Mouse (Mus musculus): ENCODE measurements around the gene Npnt. TPM values are rescaled to one million over a fixed set of nuclear protein-coding genes. Genes with fewer than 3 reads are reported as not detected.

The Npnt gene
- 11.4 and 16.3 TPM in 2 replicates for polyA plus RNA-seq (2014; fragmentation: Nextera tagmentation; extraction: Ambion mirVana)

GRCm38 (mm10) chr3:132949791-132950528, at the start of gene Npnt:
Gene Npnt, minus strand, starts transcription at chr3:132950291.
- WGBS, result under 1% methylated on average over 44 of the region's 82 CpGs
- no peaks in the 10 kb centered on the region for H3K9me3 ChIP-seq (ENCODE audit: control insufficient read depth, low read length)
- ATAC-seq (ENCODE audit: low FRiP score), result peak; percentile 86

GRCm38 (mm10) chr3:132996299-132996698, 46.2 kb upstream of the Npnt start:
- no peaks in the 10 kb centered on the region for H3K36me3 ChIP-seq (ENCODE audit: control insufficient read depth, insufficient read depth, low read length)
- ATAC-seq (ENCODE audit: low FRiP score), result 0 out of 2 replicates have a peak, but pooled peaks have one; percentile 17
- H3K27ac ChIP-seq (ENCODE audit: low read depth, low read length), result no peak overlapping the region
- H3K4me2 ChIP-seq (replicated peaks; ENCODE audit: low read depth, low read length), result no peak overlapping the region
- WGBS, result 79% methylated on average over 9 of the region's 9 CpGs
- no peak for DNase-seq (ENCODE audit: low spot score)
- H3K4me1 ChIP-seq (replicated peaks; ENCODE audit: control insufficient read depth, insufficient read depth, low read length), result no peaks in the 10 kb centered on the region
- no peak overlapping the region for H3K9ac ChIP-seq (ENCODE audit: low read depth, low read length)
- no peaks in the 10 kb centered on the region for H3K27me3 ChIP-seq (ENCODE audit: control insufficient read depth, insufficient read depth, low read length)
- no peak overlapping the region for H3K4me3 ChIP-seq (ENCODE audit: low read depth, low read length)
- no peaks in the 10 kb centered on the region for H3K9me3 ChIP-seq (ENCODE audit: control insufficient read depth, low read length)

More at GRCm38 (mm10) chr3:132949791-132950528, at the start of gene Npnt:
- Histone ChIP-seq H3K36me3 (ENCODE audit: control insufficient read depth, insufficient read depth, low read length) (no peaks in the 10 kb centered on the region), H3K27ac (ENCODE audit: low read depth, low read length) (no peak within 1 kb of the TSS), H3K4me2 (replicated peaks; ENCODE audit: low read depth, low read length) (peak within 1 kb of the TSS; percentile 98), H3K27me3 (ENCODE audit: control insufficient read depth, insufficient read depth, low read length) (peaks cover 9% of the 10 kb centered on the region), H3K4me3 (ENCODE audit: low read depth, low read length) (peak within 1 kb of the TSS; percentile 61), H3K4me1 (replicated peaks; ENCODE audit: control insufficient read depth, insufficient read depth, low read length) (no peaks in the 10 kb centered on the region), H3K9ac (ENCODE audit: low read depth, low read length) (peak within 1 kb of the TSS; percentile 32)
- peak; percentile 66 for DNase-seq (ENCODE audit: low spot score)

GRCm38 (mm10) chr3:132995904-132996267, 45.8 kb upstream of the Npnt start:
- no peak for DNase-seq (ENCODE audit: low spot score)
- no peak overlapping the region for H3K27ac ChIP-seq (ENCODE audit: low read depth, low read length)
- H3K9me3 ChIP-seq (ENCODE audit: control insufficient read depth, low read length), result no peaks in the 10 kb centered on the region

GRCm38 (mm10) chr3:132995172-132995903, 45.2 kb upstream of the Npnt start:
- DNase-seq (ENCODE audit: low spot score) (no peak), ATAC-seq (ENCODE audit: low FRiP score) (no peak)
- 91% methylated on average over 7 of the region's 7 CpGs for WGBS
- H3K36me3 ChIP-seq (ENCODE audit: control insufficient read depth, insufficient read depth, low read length), result no peaks in the 10 kb centered on the region
- H3K4me1 ChIP-seq (replicated peaks; ENCODE audit: control insufficient read depth, insufficient read depth, low read length), result no peaks in the 10 kb centered on the region
- H3K9ac ChIP-seq (ENCODE audit: low read depth, low read length), result no peak overlapping the region
- H3K4me3 ChIP-seq (ENCODE audit: low read depth, low read length), result no peak overlapping the region
- H3K27me3 ChIP-seq (ENCODE audit: control insufficient read depth, insufficient read depth, low read length), result no peaks in the 10 kb centered on the region
- no peak overlapping the region for H3K4me2 ChIP-seq (replicated peaks; ENCODE audit: low read depth, low read length)
- no peak overlapping the region for H3K27ac ChIP-seq (ENCODE audit: low read depth, low read length)
- H3K9me3 ChIP-seq (ENCODE audit: control insufficient read depth, low read length), result no peaks in the 10 kb centered on the region

More at GRCm38 (mm10) chr3:132995904-132996267, 45.8 kb upstream of the Npnt start:
- no peak overlapping the region for H3K9ac ChIP-seq (ENCODE audit: low read depth, low read length)
- no peaks in the 10 kb centered on the region for H3K36me3 ChIP-seq (ENCODE audit: control insufficient read depth, insufficient read depth, low read length)
- no peak overlapping the region for H3K4me3 ChIP-seq (ENCODE audit: low read depth, low read length)
- ATAC-seq (ENCODE audit: low FRiP score), result no peak
- no peaks in the 10 kb centered on the region for H3K27me3 ChIP-seq (ENCODE audit: control insufficient read depth, insufficient read depth, low read length)
- H3K4me1 ChIP-seq (replicated peaks; ENCODE audit: control insufficient read depth, insufficient read depth, low read length), result no peaks in the 10 kb centered on the region
- H3K4me2 ChIP-seq (replicated peaks; ENCODE audit: low read depth, low read length), result no peak overlapping the region
- 98% methylated on average over 3 of the region's 3 CpGs for WGBS

- H3K9ac ChIP-seq (ENCODE audit: low read depth, low read length), result no peak overlapping the region
These were observed 36.1 kb upstream of the Npnt start for GRCm38 (mm10) chr3:132986188-132986587.

GRCm38 (mm10) chr3:132983845-132984485, 33.9 kb upstream of the Npnt start:
- no peaks in the 10 kb centered on the region for H3K9me3 ChIP-seq (ENCODE audit: control insufficient read depth, low read length)
- 60% methylated on average over 4 of the region's 4 CpGs for WGBS
- no peak overlapping the region for H3K27ac ChIP-seq (ENCODE audit: low read depth, low read length)
- ATAC-seq (ENCODE audit: low FRiP score), result no peak
- no peaks in the 10 kb centered on the region for H3K27me3 ChIP-seq (ENCODE audit: control insufficient read depth, insufficient read depth, low read length)
- DNase-seq (ENCODE audit: low spot score), result peak; percentile 2
- no peaks in the 10 kb centered on the region for H3K4me1 ChIP-seq (replicated peaks; ENCODE audit: control insufficient read depth, insufficient read depth, low read length)
- no peak overlapping the region for H3K4me3 ChIP-seq (ENCODE audit: low read depth, low read length)
- H3K9ac ChIP-seq (ENCODE audit: low read depth, low read length), result no peak overlapping the region
- no peak overlapping the region for H3K4me2 ChIP-seq (replicated peaks; ENCODE audit: low read depth, low read length)
- no peaks in the 10 kb centered on the region for H3K36me3 ChIP-seq (ENCODE audit: control insufficient read depth, insufficient read depth, low read length)

More at GRCm38 (mm10) chr3:132986188-132986587, 36.1 kb upstream of the Npnt start:
- no peak for DNase-seq (ENCODE audit: low spot score)
- 95% methylated on average over 5 of the region's 5 CpGs for WGBS
- Histone ChIP-seq H3K4me1 (replicated peaks; ENCODE audit: control insufficient read depth, insufficient read depth, low read length) (no peaks in the 10 kb centered on the region), H3K4me2 (replicated peaks; ENCODE audit: low read depth, low read length) (no peak overlapping the region), H3K4me3 (ENCODE audit: low read depth, low read length) (no peak overlapping the region), H3K36me3 (ENCODE audit: control insufficient read depth, insufficient read depth, low read length) (no peaks in the 10 kb centered on the region), H3K27ac (ENCODE audit: low read depth, low read length) (no peak overlapping the region), H3K27me3 (ENCODE audit: control insufficient read depth, insufficient read depth, low read length) (no peaks in the 10 kb centered on the region), H3K9me3 (ENCODE audit: control insufficient read depth, low read length) (no peaks in the 10 kb centered on the region)
- ATAC-seq (ENCODE audit: low FRiP score), result no peak

- DNase-seq (ENCODE audit: low spot score) (no peak), ATAC-seq (ENCODE audit: low FRiP score) (no peak)
- Histone ChIP-seq H3K4me2 (replicated peaks; ENCODE audit: low read depth, low read length) (no peak overlapping the region), H3K9me3 (ENCODE audit: control insufficient read depth, low read length) (no peaks in the 10 kb centered on the region), H3K36me3 (ENCODE audit: control insufficient read depth, insufficient read depth, low read length) (no peaks in the 10 kb centered on the region), H3K4me1 (replicated peaks; ENCODE audit: control insufficient read depth, insufficient read depth, low read length) (no peaks in the 10 kb centered on the region), H3K4me3 (ENCODE audit: low read depth, low read length) (no peak overlapping the region), H3K27ac (ENCODE audit: low read depth, low read length) (no peak overlapping the region), H3K27me3 (ENCODE audit: control insufficient read depth, insufficient read depth, low read length) (no peaks in the 10 kb centered on the region), H3K9ac (ENCODE audit: low read depth, low read length) (no peak overlapping the region)
- WGBS, result 93% methylated on average over 2 of the region's 2 CpGs
These were observed 31.9 kb upstream of the Npnt start for GRCm38 (mm10) chr3:132981968-132982367.

GRCm38 (mm10) chr3:132979781-132980461, 29.8 kb upstream of the Npnt start:
- no peak overlapping the region for H3K4me2 ChIP-seq (replicated peaks; ENCODE audit: low read depth, low read length)
- H3K4me3 ChIP-seq (ENCODE audit: low read depth, low read length), result no peak overlapping the region
- no peak overlapping the region for H3K27ac ChIP-seq (ENCODE audit: low read depth, low read length)
- no peak for ATAC-seq (ENCODE audit: low FRiP score)
- H3K27me3 ChIP-seq (ENCODE audit: control insufficient read depth, insufficient read depth, low read length), result no peaks in the 10 kb centered on the region
- DNase-seq (ENCODE audit: low spot score), result no peak
- no peak overlapping the region for H3K9ac ChIP-seq (ENCODE audit: low read depth, low read length)
- no peaks in the 10 kb centered on the region for H3K9me3 ChIP-seq (ENCODE audit: control insufficient read depth, low read length)
- H3K36me3 ChIP-seq (ENCODE audit: control insufficient read depth, insufficient read depth, low read length), result no peaks in the 10 kb centered on the region
- WGBS, result 95% methylated on average over 12 of the region's 12 CpGs
- H3K4me1 ChIP-seq (replicated peaks; ENCODE audit: control insufficient read depth, insufficient read depth, low read length), result no peaks in the 10 kb centered on the region
